Mouse (Mus musculus) fat pad, adult 2 months (tissue): Measurements from ENCODE around the gene Dapk2.

Experiments used
- DNase-seq: peaks from one replicate; pipeline ENCODE4 v3.0.0-alpha.2; 2011; ENCODE audit warnings: low read depth, low spot score; ENCODE audit errors: extremely low read depth

The Dapk2 gene

GRCm38 (mm10) chr9:66183023-66183422, 25.0 kb downstream of the Dapk2 start:
- no peak for DNase-seq

GRCm38 (mm10) chr9:66184572-66184971, 26.5 kb downstream of the Dapk2 start:
- no peak for DNase-seq

GRCm38 (mm10) chr9:66186426-66186825, 28.4 kb downstream of the Dapk2 start:
- DNase-seq, result no peak

- DNase-seq, result no peak
Observed at GRCm38 (mm10) chr9:66189026-66189425, 31.0 kb downstream of the Dapk2 start.

GRCm38 (mm10) chr9:66194003-66194402, 36.0 kb downstream of the Dapk2 start:
- DNase-seq, result no peak

- DNase-seq, result no peak
Observed at GRCm38 (mm10) chr9:66196561-66196960, 38.5 kb downstream of the Dapk2 start.

- DNase-seq, result no peak
Observed at GRCm38 (mm10) chr9:66198533-66198932, 40.5 kb downstream of the Dapk2 start.

- DNase-seq, result peak; percentile 76
Observed at GRCm38 (mm10) chr9:66199657-66200410, 41.8 kb downstream of the Dapk2 start.

GRCm38 (mm10) chr9:66200411-66200789, 42.4 kb downstream of the Dapk2 start:
- no peak for DNase-seq

- no peak for DNase-seq
Observed at GRCm38 (mm10) chr9:66201665-66202064, 43.6 kb downstream of the Dapk2 start.

- DNase-seq, result no peak
Observed at GRCm38 (mm10) chr9:66202463-66202862, 44.4 kb downstream of the Dapk2 start.

- peak; percentile 46 for DNase-seq
Observed at GRCm38 (mm10) chr9:66205702-66206101, 47.7 kb downstream of the Dapk2 start.

GRCm38 (mm10) chr9:66206825-66207224, 48.8 kb downstream of the Dapk2 start:
- peak; percentile 51 for DNase-seq

- no peak for DNase-seq
Observed at GRCm38 (mm10) chr9:66211420-66211819, 53.4 kb downstream of the Dapk2 start.

GRCm38 (mm10) chr9:66212088-66212487, 54.1 kb downstream of the Dapk2 start:
- DNase-seq, result no peak

GRCm38 (mm10) chr9:66212802-66213201, 54.8 kb downstream of the Dapk2 start:
- peak; percentile 42 for DNase-seq

- no peak for DNase-seq
Observed at GRCm38 (mm10) chr9:66213386-66214032, 55.5 kb downstream of the Dapk2 start.

- DNase-seq, result no peak
Observed at GRCm38 (mm10) chr9:66215551-66215950, 57.5 kb downstream of the Dapk2 start.

- no peak for DNase-seq
Observed at GRCm38 (mm10) chr9:66217970-66218369, 59.9 kb downstream of the Dapk2 start.

GRCm38 (mm10) chr9:66218917-66219725, 61.1 kb downstream of the Dapk2 start:
- DNase-seq, result no peak

GRCm38 (mm10) chr9:66223872-66224271, 65.8 kb downstream of the Dapk2 start:
- DNase-seq, result no peak
